Mouse (Mus musculus) frontal cortex, adult (tissue): Measurements from ENCODE around the gene Fam83c.
A peak's percentile ranks its signal among the peaks of the same experiment; 100 is the strongest.
"Not testable (repeated sequence)": the region's sequence is repeated elsewhere in the genome, so short reads cannot be mapped to it uniquely, and the experiment has no call there.

ENCODE experiments used
- ATAC-seq: cut with Nextera tagmentation; 2 replicates; pipeline ENCODE4 v1.9.2; 2017; ENCODE audit warnings: mild to moderate bottlenecking, moderate library complexity, mixed read lengths; ENCODE audit not compliant: low TSS enrichment

Fam83c gene

DNA sequence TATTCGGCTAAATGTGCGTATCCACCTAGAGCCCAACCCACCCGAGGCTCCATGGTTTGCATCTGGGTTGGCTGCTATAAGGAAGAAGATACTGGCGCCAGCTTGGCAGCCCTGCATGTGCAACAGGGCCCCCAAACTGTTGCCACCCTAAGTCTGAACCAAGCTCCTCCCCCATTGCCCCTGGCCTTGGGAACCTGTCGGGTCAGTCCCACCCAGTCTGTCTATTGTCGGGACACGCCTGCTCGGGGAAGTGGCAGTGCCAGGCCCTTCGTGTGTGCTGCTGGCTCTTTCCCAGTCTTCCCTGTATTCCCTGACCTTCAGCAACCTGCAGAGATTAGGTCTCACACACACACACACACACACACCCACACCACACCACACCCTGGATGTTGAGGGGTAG lies at the start of gene Fam83c:
Fam83c (minus strand) TSS at position 123 of the 400 bp plus-strand sequence.
- ATAC-seq: no peak

DNA sequence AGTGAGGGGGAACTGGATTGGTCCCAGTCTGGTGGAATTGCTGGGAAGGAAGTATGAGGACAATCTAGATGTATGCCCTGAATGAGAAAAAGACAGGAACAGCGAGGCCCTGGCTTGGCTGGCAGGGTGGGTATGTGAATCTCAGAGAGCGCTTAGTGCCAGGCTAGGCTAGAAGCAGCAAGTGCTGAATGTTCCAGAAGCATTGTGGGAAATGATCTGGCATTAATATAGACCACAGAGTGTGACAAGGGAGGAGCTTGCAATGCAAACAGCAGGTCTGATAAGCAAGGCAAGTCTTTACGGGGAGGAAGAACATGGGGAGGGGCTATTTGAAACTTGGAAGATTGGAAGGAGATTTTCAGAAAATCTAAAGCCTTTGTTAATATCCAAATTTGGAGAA lies 47.4 kb upstream of the Fam83c start:
- ATAC-seq: no peak

DNA sequence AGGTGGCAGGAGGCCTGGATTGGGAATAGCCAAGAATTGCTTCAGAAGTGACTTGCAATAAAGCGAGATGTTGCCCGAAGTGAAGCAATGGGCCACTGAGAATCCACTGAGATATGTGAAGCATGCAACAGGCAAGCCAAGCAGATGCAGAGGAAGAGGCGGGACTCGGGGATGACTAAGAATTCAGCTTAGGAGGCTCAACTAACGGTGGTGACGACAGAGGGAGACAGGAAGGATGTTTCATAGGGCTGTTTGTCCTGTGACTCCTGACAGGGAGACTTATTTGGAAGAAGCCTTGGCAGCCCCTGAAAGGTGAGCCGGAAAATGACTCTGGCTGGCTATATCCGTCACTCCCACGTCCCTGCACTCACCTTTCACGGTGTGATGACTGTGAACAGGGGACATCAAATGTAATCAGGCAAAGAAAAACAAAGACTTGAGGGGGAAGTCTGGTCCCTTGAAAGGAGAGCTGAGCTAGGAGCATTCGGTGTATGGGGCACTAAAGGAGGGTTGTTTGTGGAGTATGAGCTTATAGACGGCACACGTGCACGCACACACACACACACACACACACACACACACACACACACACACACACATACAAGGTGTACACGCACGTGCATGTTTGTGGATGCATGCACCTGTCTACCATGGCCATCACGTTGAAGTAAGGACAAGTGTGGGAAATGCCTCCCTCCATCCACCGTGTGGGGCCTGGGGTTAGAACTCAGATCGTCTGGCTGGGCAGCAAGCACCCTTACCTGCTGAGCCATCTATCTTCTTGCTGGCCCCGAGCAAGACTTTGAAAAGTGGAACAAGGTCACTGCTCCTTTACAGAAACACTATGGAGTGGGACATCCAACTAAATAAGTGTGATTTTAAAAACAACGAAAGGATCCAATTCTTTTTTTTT lies 44.6 kb upstream of the Fam83c start:
- ATAC-seq: no peak

DNA sequence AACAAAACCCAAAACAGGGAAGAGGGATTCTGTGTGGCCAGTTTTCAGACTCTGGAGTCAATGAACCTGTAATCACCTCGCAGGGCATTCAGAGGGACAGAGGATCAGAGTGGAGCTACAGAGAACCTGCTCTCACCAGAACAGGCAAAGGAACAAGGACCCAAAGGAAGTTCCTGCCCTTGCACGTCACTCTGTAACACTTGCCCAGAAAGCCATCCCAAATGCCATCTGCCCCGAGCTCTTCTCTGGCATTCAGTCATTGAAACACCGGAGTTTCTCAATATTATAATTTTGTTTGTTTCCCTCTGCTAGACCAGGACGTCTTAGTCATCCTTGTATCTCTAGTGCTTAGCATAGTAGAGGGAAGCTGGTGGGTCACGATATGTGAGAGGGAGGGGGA lies 39.0 kb upstream of the Fam83c start:
- ATAC-seq: no peak

DNA sequence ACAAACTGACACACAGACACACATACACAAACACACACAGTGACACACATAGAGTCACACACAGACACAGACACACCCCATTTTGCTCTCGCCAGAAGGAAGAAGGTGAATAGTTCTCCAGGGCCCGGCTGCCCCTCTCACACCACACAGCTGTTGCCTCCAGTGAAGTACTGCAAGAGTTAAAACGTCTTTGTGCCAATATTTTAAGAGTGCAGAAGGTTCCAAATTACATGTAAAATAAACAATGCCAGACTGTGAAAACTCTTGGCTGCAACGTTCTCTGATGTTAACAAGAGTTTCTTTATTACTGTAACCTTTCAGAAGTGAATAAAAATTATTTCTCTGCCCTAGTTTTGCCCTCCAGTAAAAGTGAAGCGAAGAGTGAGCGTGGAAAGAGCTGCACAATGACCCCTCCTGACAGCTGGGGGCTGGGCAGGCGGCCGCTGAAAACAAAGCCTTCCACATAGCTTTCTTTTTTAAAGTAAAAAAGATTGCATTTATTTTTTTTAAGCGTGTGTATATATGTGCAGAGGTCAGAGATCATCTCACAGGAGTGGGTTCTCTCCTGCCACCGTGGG lies 38.4 kb upstream of the Fam83c start:
- no peak for ATAC-seq

- ATAC-seq: peak; percentile 27; the same call in 1 of the 2 replicates
These were observed 37.8 kb upstream of the Fam83c start for GRCm38 (mm10) chr2:155872486-155872885.

DNA sequence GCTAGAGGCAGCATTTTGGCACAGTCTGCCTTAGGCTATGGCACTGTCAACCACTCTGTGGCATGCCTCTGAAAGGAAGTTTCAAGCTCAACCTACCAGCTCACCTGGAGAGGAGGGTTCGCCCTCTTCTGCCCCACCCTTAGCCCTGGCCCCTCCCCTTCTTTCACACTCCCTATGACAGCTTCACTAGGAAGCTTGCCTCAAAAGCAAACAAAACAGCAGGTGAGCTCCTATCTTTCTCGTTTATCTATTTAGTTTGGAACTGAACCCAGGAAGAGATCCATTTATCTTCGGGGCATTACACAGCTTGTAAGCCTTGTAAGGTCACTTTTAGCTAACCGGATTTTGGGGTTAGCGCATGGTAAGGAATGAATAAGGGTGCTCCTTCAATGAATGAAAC lies 35.1 kb upstream of the Fam83c start:
- ATAC-seq: no peak

DNA sequence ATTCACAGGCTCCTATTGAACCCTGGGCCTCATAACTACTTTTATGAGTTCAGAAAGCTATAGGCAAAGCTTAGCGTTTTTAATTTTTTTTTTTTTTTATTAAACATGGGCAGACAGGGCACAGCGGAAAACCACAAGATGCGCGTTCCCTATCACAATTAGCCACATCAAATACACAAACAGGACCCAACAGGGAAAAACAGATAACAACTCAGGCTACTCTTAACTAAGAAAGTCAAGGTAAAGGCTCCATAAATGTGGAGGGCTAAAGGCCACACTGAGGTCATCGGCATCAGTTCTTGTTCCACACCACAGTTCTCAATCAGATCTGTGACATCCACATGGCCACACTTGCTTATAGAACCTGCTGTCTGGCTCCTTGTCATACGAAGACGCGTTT lies 33.7 kb upstream of the Fam83c start:
- no peak for ATAC-seq

- no peak for ATAC-seq
These were observed 28.7 kb upstream of the Fam83c start for GRCm38 (mm10) chr2:155863301-155863867.

- ATAC-seq: no peak
These were observed 28.1 kb upstream of the Fam83c start for GRCm38 (mm10) chr2:155862573-155863300.

GRCm38 (mm10) chr2:155861581-155861980 lies 26.9 kb upstream of the Fam83c start:
- no peak for ATAC-seq

DNA sequence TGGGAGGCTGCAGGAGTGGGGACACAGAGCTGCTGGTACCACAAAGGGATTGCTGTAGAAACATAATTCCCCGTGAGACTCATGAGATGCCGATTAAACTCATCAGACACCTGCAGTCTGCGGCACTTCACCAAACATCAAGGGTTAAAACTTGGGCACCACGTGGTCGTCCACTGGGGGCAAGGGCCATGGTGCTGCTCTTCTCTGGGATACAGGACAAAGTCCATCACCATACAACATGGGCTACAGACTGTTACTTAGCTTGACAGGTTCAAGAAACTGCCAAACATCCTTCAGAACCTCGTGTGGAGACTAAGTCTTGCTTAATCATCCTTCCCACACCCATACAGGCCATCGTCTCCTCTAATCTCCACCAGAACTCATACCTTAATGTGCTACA lies 25.4 kb upstream of the Fam83c start:
- ATAC-seq: no peak

GRCm38 (mm10) chr2:155852536-155852935 lies 17.9 kb upstream of the Fam83c start:
- ATAC-seq: no peak

DNA sequence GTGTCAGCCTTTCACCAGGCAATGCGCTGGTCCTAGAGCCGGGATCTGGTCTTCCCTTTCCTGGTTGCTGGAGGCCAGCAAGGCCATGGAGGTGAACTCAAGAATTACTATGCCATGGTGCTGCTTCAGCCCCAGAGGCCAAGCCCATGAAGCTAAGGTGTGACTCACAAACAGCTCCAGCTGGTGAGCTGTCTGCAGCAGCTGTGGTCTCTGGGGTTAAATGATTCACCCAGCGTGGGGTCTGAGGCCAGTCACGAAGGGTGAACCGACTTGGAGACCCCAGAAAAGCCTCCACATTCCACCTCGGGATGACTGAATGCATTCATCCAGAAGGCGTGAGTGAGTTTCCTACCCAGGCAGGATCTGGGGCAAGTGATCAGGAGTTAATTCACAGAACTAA lies 15.5 kb upstream of the Fam83c start:
- no peak for ATAC-seq

DNA sequence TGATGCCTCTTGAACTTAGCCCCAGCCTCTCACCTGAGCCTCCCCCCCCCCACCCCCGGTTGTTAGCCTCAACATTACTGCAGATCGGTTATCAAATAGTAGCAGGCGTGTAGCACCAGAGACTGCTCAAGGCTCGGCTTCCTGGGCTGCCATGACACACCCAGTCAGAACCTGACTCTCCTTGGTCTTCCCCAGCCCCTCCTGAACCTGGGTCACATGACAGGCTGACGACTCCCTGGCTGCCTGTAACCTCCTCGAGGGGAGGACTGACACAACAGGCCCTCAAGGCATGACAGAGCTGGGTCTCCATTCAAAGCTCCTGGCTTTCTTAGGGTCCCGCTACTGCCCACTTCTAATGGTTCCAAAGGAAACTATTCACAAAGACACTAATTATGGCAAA lies 14.8 kb upstream of the Fam83c start:
- ATAC-seq: no peak

DNA sequence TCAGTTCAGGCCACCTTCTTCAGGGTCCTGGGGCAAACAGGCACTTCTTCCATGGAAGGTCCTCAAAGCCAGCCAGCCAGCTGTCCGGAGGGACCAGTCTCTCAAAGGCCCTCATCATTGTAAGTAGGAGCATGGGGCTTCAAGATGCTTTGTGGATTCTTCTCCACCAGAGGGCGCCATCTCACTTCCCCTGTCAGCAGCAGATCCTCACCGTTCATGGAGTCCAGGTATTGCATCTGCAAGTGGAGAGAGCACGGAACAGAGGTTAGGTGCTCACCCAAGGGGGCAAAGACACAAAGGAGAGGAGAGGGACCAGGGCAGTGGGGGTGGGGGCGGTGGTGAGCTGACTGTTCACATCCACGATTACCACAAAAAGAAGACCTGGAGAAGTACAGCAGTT lies 13.6 kb upstream of the Fam83c start:
- ATAC-seq: peak; percentile 78

DNA sequence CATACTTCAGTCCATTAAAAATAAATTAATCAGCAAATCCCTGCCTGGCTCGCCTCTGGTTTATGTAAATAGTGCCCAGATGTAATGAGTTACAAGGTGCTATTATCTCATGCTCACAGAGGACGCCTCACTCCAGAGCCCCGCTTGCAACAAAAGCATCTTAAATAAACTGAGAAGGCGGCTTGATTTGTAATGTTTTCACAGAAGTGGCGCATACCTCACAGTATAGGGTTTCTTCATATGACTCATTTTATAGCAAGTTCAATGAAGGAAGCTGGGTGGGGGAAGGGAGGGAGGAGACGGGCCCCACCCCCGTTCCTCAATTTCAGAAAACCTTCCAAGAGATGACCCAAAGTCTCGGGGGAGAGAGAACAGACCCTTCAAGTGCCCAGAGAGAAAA lies 12.3 kb upstream of the Fam83c start:
- no peak for ATAC-seq

DNA sequence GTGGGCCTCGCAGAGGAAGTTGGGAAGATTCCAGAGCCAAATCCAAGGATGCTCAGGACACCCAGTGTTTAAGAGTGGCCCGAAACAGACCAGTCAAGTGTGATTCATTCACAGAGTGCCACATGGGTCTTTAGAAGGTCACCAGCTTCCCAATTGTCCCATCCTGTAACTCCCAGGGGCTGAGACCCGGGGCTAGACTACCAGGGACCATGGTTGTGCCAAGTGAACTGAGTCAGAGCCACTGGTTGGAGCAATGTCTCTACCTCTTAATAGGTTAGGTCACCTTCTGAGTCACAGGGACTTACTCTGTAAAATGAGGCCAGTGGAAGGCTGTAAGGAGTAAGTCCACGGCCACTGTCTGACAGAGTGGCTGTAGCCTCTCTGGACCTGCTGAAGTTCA lies 4.3 kb upstream of the Fam83c start:
- no peak for ATAC-seq

DNA sequence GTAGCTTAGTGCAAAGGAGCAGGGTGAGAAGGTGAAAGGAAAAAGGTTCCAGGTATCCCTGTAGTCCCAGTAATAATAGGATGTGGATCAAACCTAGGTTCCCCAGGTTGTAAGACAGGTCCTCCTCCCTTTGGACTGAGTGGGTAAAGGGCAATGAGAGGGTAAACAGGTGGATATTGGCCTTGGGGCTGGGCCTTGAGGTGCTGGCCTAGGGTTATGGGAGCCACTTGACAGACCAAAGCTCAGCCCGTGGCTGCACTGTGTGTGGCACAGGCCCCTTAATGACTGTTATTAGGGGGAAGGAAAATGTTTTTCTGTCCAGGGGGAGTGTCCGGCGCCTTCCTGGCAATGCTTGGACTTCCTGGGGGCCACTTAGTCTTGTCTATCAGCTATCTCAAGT lies 3.3 kb upstream of the Fam83c start:
- no peak for ATAC-seq

DNA sequence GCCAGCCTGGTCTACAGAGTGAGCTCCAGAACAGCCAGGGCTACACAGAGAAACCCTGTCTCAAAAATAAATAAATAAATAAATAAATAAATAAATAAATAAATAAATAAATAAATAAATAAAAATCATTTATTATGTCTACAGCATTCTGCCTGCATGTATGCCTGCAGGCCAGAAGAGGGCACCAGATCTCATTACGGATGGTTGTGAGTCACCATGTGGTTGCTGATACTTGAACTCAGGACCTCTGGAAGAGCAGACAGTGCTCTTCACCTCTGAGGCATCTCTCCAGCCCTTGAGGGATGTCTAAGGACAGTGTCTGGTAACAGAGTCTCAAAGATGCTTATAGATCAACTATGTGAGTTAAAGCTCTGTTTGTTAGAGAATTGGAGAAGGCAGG lies 2.6 kb downstream of the Fam83c start:
- not testable (repeated sequence) for ATAC-seq

DNA sequence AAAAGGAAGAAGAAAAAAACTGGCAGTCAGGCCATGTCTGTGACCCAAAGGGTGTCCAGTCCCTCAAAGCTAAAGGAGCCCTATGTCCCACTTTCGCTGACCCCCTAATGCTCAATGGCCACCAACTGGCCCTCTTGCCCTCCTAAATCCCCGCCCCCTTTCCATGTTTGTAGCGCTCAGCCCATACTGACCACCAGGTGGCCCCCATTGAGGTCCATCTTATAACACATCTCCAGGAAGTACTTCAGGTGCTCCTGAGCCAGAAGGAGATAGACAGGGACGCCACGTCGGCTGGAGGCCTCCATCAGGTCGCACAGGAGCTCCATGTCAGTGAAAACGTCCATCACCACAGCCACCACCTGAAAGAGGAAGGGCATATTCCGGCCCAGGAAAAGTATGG lies 3.4 kb downstream of the Fam83c start:
- no peak for ATAC-seq

- ATAC-seq: no peak
These were observed 3.8 kb downstream of the Fam83c start for GRCm38 (mm10) chr2:155830841-155831240.
